In genomic region chr10:96686659-96687440, GRCm38 (mm10) we compare ENCODE assay signal across 10 mouse cellular contexts.
DNase-seq lines count a peak whose midpoint lies in the region; ATAC-seq and TF ChIP-seq lines count a peak whose summit lies in the region.
"Had no signal": no experiment of that assay in that cellular context is flagged by ENCODE, and none has a peak within 500 bp of the region (broad histone marks: within the 10 kb centered on the region; RNA-seq: fewer than 3 reads in every experiment).

No protein-coding gene starts in this region.

- H3K36me3 ChIP-seq in heart, embryonic 11.5 days (ENCODE audit: control insufficient read depth, insufficient read depth, low read length), result no peaks in the 10 kb centered on the region
- H3K36me3 ChIP-seq in embryonic facial prominence, embryonic 14.5 days (ENCODE audit: control insufficient read depth, insufficient read depth, low read length), result no peaks in the 10 kb centered on the region
- H3K36me3 ChIP-seq in liver, embryonic 12.5 days, result no peaks in the 10 kb centered on the region
- no peaks in the 10 kb centered on the region for H3K36me3 ChIP-seq in stomach, postnatal 0 days (ENCODE audit: control insufficient read depth, insufficient read depth, low read length)
- H3K36me3 ChIP-seq: embryonic facial prominence, embryonic 12.5 days had no signal

- peak; percentile 97 for DNase-seq in heart, adult 11 months
- peak; percentile 96 for DNase-seq in embryonic facial prominence, embryonic 14.5 days (ENCODE audit: low spot score)
- DNase-seq in heart, postnatal 4 days, result peak; percentile 52
- DNase-seq in stomach, postnatal 0 days (ENCODE audit: low spot score), result peak; percentile 71
- no peak for DNase-seq in spleen, postnatal 4 days (ENCODE audit: low spot score in 2 of 2)
- no peak for DNase-seq in right cerebral cortex, postnatal 4 days

- H3K4me1 ChIP-seq in heart, embryonic 11.5 days (ENCODE audit: control insufficient read depth, insufficient read depth, low read length), result peaks cover 9% of the 10 kb centered on the region
- H3K4me1 ChIP-seq in embryonic facial prominence, embryonic 14.5 days (ENCODE audit: control insufficient read depth, insufficient read depth, low read length), result peaks cover 16% of the 10 kb centered on the region
- H3K4me1 ChIP-seq in liver, embryonic 12.5 days, result peaks cover 14% of the 10 kb centered on the region; the same call in 1 of the 2 replicates
- no peaks in the 10 kb centered on the region for H3K4me1 ChIP-seq in stomach, postnatal 0 days (replicated peaks; ENCODE audit: control insufficient read depth, insufficient read depth)
- H3K4me1 ChIP-seq: embryonic facial prominence, embryonic 12.5 days had no signal

- no peak for ATAC-seq in heart, embryonic 11.5 days (replicated peaks; ENCODE audit: insufficient number of reproducible peaks, low FRiP score, low TSS enrichment)
- ATAC-seq in embryonic facial prominence, embryonic 14.5 days (ENCODE audit: low read depth), result peak; percentile 88
- ATAC-seq in liver, embryonic 12.5 days, result no peak
- ATAC-seq in stomach, postnatal 0 days (ENCODE audit: low FRiP score, low TSS enrichment), result peak; percentile 71

- 62% methylated on average over 6 of the region's 6 CpGs for WGBS in heart, embryonic 11.5 days (ENCODE audit: insufficient replicate concordance)
- 42% methylated on average over 6 of the region's 6 CpGs for WGBS in embryonic facial prominence, embryonic 14.5 days
- 66% methylated on average over 6 of the region's 6 CpGs for WGBS in liver, embryonic 12.5 days (ENCODE audit: insufficient replicate concordance)
- 19% methylated on average over 6 of the region's 6 CpGs for WGBS in stomach, postnatal 0 days

- TF ChIP-seq CTCF in stomach, postnatal 0 days (IDR thresholded peaks at IDR 0.05; ENCODE audit: low read depth), result no peak

- no peaks in the 10 kb centered on the region for H3K27me3 ChIP-seq in heart, embryonic 11.5 days (ENCODE audit: control insufficient read depth, insufficient read depth, low read length)
- H3K27me3 ChIP-seq in embryonic facial prominence, embryonic 14.5 days (replicated peaks; ENCODE audit: control insufficient read depth, insufficient read depth, low read length), result no peaks in the 10 kb centered on the region
- no peaks in the 10 kb centered on the region for H3K27me3 ChIP-seq in liver, embryonic 12.5 days (replicated peaks)
- no peaks in the 10 kb centered on the region for H3K27me3 ChIP-seq in stomach, postnatal 0 days (ENCODE audit: control insufficient read depth, insufficient read depth, low read length)
- H3K27me3 ChIP-seq: embryonic facial prominence, embryonic 12.5 days had no signal

- H3K4me3 ChIP-seq in heart, embryonic 11.5 days (ENCODE audit: low read depth, low read length), result no peak overlapping the region
- no peak overlapping the region for H3K4me3 ChIP-seq in embryonic facial prominence, embryonic 14.5 days (ENCODE audit: low read depth, low read length)
- H3K4me3 ChIP-seq in liver, embryonic 12.5 days, result no peak overlapping the region
- H3K4me3 ChIP-seq in stomach, postnatal 0 days (ENCODE audit: low read depth, low read length), result no peak overlapping the region
- H3K4me3 ChIP-seq: embryonic facial prominence, embryonic 12.5 days; myocyte had no signal

- H3K4me2 ChIP-seq in heart, embryonic 11.5 days, result no peak overlapping the region
- H3K4me2 ChIP-seq in embryonic facial prominence, embryonic 14.5 days (ENCODE audit: low read depth, low read length), result no peak overlapping the region
- H3K4me2 ChIP-seq in liver, embryonic 12.5 days, result 0 out of 2 replicates have a peak overlapping the region, but pooled peaks have one; percentile 14
- H3K4me2 ChIP-seq in stomach, postnatal 0 days (replicated peaks; ENCODE audit: low read depth), result no peak overlapping the region
- H3K4me2 ChIP-seq: embryonic facial prominence, embryonic 12.5 days had no signal

- H3K9me3 ChIP-seq in heart, embryonic 11.5 days (replicated peaks; ENCODE audit: control insufficient read depth, low read length), result no peaks in the 10 kb centered on the region
- no peaks in the 10 kb centered on the region for H3K9me3 ChIP-seq in embryonic facial prominence, embryonic 14.5 days (ENCODE audit: control insufficient read depth, low read length)
- H3K9me3 ChIP-seq in liver, embryonic 12.5 days (replicated peaks), result no peaks in the 10 kb centered on the region
- H3K9me3 ChIP-seq in stomach, postnatal 0 days (ENCODE audit: control insufficient read depth, low read length), result no peaks in the 10 kb centered on the region
- H3K9me3 ChIP-seq: embryonic facial prominence, embryonic 12.5 days had no signal

- no peak overlapping the region for H3K27ac ChIP-seq in heart, embryonic 11.5 days (ENCODE audit: low read depth, low read length)
- peak overlapping the region; percentile 50 for H3K27ac ChIP-seq in embryonic facial prominence, embryonic 14.5 days (replicated peaks; ENCODE audit: low read depth, low read length)
- H3K27ac ChIP-seq in liver, embryonic 12.5 days, result peak overlapping the region; percentile 59; the same call in 1 of the 2 replicates
- H3K27ac ChIP-seq in stomach, postnatal 0 days (replicated peaks), result peak overlapping the region; percentile 50; the same call in 1 of the 2 replicates
- H3K27ac ChIP-seq: embryonic facial prominence, embryonic 12.5 days had no signal

- H3K9ac ChIP-seq in heart, embryonic 11.5 days (ENCODE audit: low read depth, low read length), result no peak overlapping the region
- no peak overlapping the region for H3K9ac ChIP-seq in embryonic facial prominence, embryonic 14.5 days (ENCODE audit: low read depth, low read length)
- no peak overlapping the region for H3K9ac ChIP-seq in liver, embryonic 12.5 days
- no peak overlapping the region for H3K9ac ChIP-seq in stomach, postnatal 0 days (ENCODE audit: low read length)
- H3K9ac ChIP-seq: embryonic facial prominence, embryonic 12.5 days had no signal

- TF ChIP-seq EP300 in stomach, postnatal 0 days (optimal IDR thresholded peaks at IDR 0.05), result peak; percentile 22

Comparison
In these comparisons a context has a peak if more than half of its experiments do, and no peak if none do; other contexts are left out.
1. DNase-seq: peak in heart, adult 11 months (single experiment), embryonic facial prominence, embryonic 14.5 days (single experiment), heart, postnatal 4 days (single experiment) and stomach, postnatal 0 days (single experiment); none in spleen, postnatal 4 days (0 of 2) and right cerebral cortex, postnatal 4 days (single experiment).
2. ATAC-seq: peak in embryonic facial prominence, embryonic 14.5 days (single experiment) and stomach, postnatal 0 days (single experiment); none in heart, embryonic 11.5 days (single experiment) and liver, embryonic 12.5 days (single experiment).